Mouse (Mus musculus) neural tube, embryonic 11.5 days (tissue): Measurements from ENCODE around the gene Pdzd2. TPM values are rescaled to one million over a fixed set of nuclear protein-coding genes. Genes with fewer than 3 reads are reported as not detected.

ENCODE experiments used
- ATAC-seq: fragments of 200-750 bp; cut with Nextera tagmentation; 2 replicates; pipeline ENCODE4 v1.8.0; 2017; ENCODE audit warnings: moderate number of reproducible peaks, mild to moderate bottlenecking, moderate TSS enrichment, moderate library complexity; ENCODE audit not compliant: insufficient read depth, low FRiP score, low TSS enrichment
- DNase-seq: peaks from one replicate; pipeline ENCODE4 v3.0.0-alpha.2; 2015; ENCODE audit warnings: low spot score
- H3K27ac ChIP-seq: fragments of 300-500 bp; sonication (generic); 2 replicates; pipeline ENCODE4 v1.5.1; 2014; ENCODE audit warnings: low read depth, mild to moderate bottlenecking, low read length
- H3K27me3 ChIP-seq: fragments of 300-500 bp; sonication (generic); 2 replicates; pipeline ENCODE4 v1.6.1; 2014; ENCODE audit warnings: mild to moderate bottlenecking, low read length, mixed read lengths; ENCODE audit not compliant: control insufficient read depth, insufficient read depth
- H3K36me3 ChIP-seq: fragments of 300-500 bp; sonication (generic); 2 replicates; pipeline ENCODE4 v1.6.1; 2014; ENCODE audit warnings: mild to moderate bottlenecking, low read length, moderate library complexity, mixed read lengths; ENCODE audit not compliant: control insufficient read depth, insufficient read depth
- H3K4me1 ChIP-seq: fragments of 300-500 bp; sonication (generic); 2 replicates; pipeline ENCODE4 v1.6.1; 2014; ENCODE audit warnings: low read length, mixed read lengths; ENCODE audit not compliant: control insufficient read depth, insufficient read depth
- H3K4me2 ChIP-seq: fragments of 300-500 bp; sonication (generic); 2 replicates; pipeline ENCODE4 v1.6.1; 2014; ENCODE audit warnings: low read depth, mild to moderate bottlenecking, moderate library complexity
- H3K4me3 ChIP-seq: fragments of 300-500 bp; sonication (generic); 2 replicates; pipeline ENCODE4 v1.5.1; 2014; ENCODE audit warnings: low read depth, low read length
- H3K9ac ChIP-seq: fragments of 300-500 bp; sonication (generic); 2 replicates; pipeline ENCODE4 v1.6.1; 2014; ENCODE audit warnings: mild to moderate bottlenecking, low read length
- H3K9me3 ChIP-seq: fragments of 300-500 bp; sonication (generic); 2 replicates; pipeline ENCODE4 v1.6.1; 2016; ENCODE audit warnings: low read length; ENCODE audit not compliant: control insufficient read depth
- WGBS: fragments of 180-500 bp; shearing (Covaris S2); extraction: QIAGEN DNeasy Blood & Tissue Kit; methylation state at CpG from one replicate; pipeline ENCODE4 v1.1.7; 2014; 5-methylcytosine and 5-hydroxymethylcytosine counted together
- polyA plus RNA-seq: library from polyadenylated mRNA; unstranded; fragments of >200 nt; fragmentation: Nextera tagmentation; extraction: Ambion mirVana; gene quantifications from 2 replicates; pipeline ENCODE4 v1.2.1, GENCODE M21; 2014

The Pdzd2 gene
- polyA plus RNA-seq, 1 experiment from 2014 or later: 4.8 TPM

GRCm38 (mm10) chr15:12650236-12650635 is 89.5 kb downstream of the Pdzd2 start:
- no peak overlapping the region for H3K4me2 ChIP-seq
- no peaks in the 10 kb centered on the region for H3K9me3 ChIP-seq
- H3K27ac ChIP-seq: no peak overlapping the region
- H3K4me1 ChIP-seq: no peaks in the 10 kb centered on the region
- 75% methylated on average over 3 of the region's 3 CpGs for WGBS
- DNase-seq (no peak), ATAC-seq (no peak)
- no peaks in the 10 kb centered on the region for H3K27me3 ChIP-seq
- no peaks in the 10 kb centered on the region for H3K36me3 ChIP-seq
- H3K9ac ChIP-seq: no peak overlapping the region
- no peak overlapping the region for H3K4me3 ChIP-seq

GRCm38 (mm10) chr15:12649674-12650073 is 90.0 kb downstream of the Pdzd2 start:
- WGBS: 80% methylated on average over 3 of the region's 3 CpGs
- no peaks in the 10 kb centered on the region for H3K9me3 ChIP-seq
- no peak overlapping the region for H3K9ac ChIP-seq
- H3K4me1 ChIP-seq: no peaks in the 10 kb centered on the region
- no peak overlapping the region for H3K4me2 ChIP-seq
- no peaks in the 10 kb centered on the region for H3K36me3 ChIP-seq
- no peak for ATAC-seq
- H3K4me3 ChIP-seq: no peak overlapping the region
- no peak overlapping the region for H3K27ac ChIP-seq
- no peak for DNase-seq
- no peaks in the 10 kb centered on the region for H3K27me3 ChIP-seq

- Histone ChIP-seq H3K9me3 (no peaks in the 10 kb centered on the region), H3K4me2 (no peak overlapping the region), H3K4me3 (no peak overlapping the region), H3K36me3 (no peaks in the 10 kb centered on the region), H3K27me3 (no peaks in the 10 kb centered on the region), H3K4me1 (no peaks in the 10 kb centered on the region), H3K9ac (no peak overlapping the region), H3K27ac (no peak overlapping the region)
- DNase-seq (no peak), ATAC-seq (no peak)
- 80% methylated on average over 2 of the region's 2 CpGs for WGBS
These were observed 90.6 kb downstream of the Pdzd2 start for GRCm38 (mm10) chr15:12649131-12649530.

- 88% methylated on average over 7 of the region's 7 CpGs for WGBS
- no peak overlapping the region for H3K27ac ChIP-seq
- ATAC-seq (no peak), DNase-seq (no peak)
- no peaks in the 10 kb centered on the region for H3K27me3 ChIP-seq
- no peaks in the 10 kb centered on the region for H3K36me3 ChIP-seq
- no peak overlapping the region for H3K4me2 ChIP-seq
- no peaks in the 10 kb centered on the region for H3K9me3 ChIP-seq
- H3K9ac ChIP-seq: no peak overlapping the region
- H3K4me3 ChIP-seq: no peak overlapping the region
- H3K4me1 ChIP-seq: no peaks in the 10 kb centered on the region
These were observed 99.0 kb downstream of the Pdzd2 start for GRCm38 (mm10) chr15:12640755-12641154.

GRCm38 (mm10) chr15:12639776-12640175 is 99.9 kb downstream of the Pdzd2 start:
- H3K4me3 ChIP-seq: no peak overlapping the region
- no peaks in the 10 kb centered on the region for H3K36me3 ChIP-seq
- no peaks in the 10 kb centered on the region for H3K9me3 ChIP-seq
- 88% methylated on average over 3 of the region's 3 CpGs for WGBS
- no peak overlapping the region for H3K27ac ChIP-seq
- DNase-seq: no peak
- H3K4me2 ChIP-seq: no peak overlapping the region
- no peak for ATAC-seq
- no peak overlapping the region for H3K9ac ChIP-seq
- no peaks in the 10 kb centered on the region for H3K4me1 ChIP-seq
- H3K27me3 ChIP-seq: no peaks in the 10 kb centered on the region

- H3K27ac ChIP-seq: no peak overlapping the region
- no peak overlapping the region for H3K4me2 ChIP-seq
- H3K9ac ChIP-seq: no peak overlapping the region
- no peaks in the 10 kb centered on the region for H3K9me3 ChIP-seq
- WGBS: 91% methylated on average over 8 of the region's 8 CpGs
- no peak for DNase-seq
- no peak overlapping the region for H3K4me3 ChIP-seq
- H3K36me3 ChIP-seq: no peaks in the 10 kb centered on the region
- ATAC-seq: no peak
- H3K4me1 ChIP-seq: no peaks in the 10 kb centered on the region
- no peaks in the 10 kb centered on the region for H3K27me3 ChIP-seq
These were observed 100.5 kb downstream of the Pdzd2 start for GRCm38 (mm10) chr15:12639181-12639580.

GRCm38 (mm10) chr15:12638370-12639030 is 101.2 kb downstream of the Pdzd2 start:
- Histone ChIP-seq H3K27ac (no peak overlapping the region), H3K4me1 (no peaks in the 10 kb centered on the region), H3K27me3 (no peaks in the 10 kb centered on the region), H3K4me3 (no peak overlapping the region), H3K4me2 (no peak overlapping the region), H3K9ac (no peak overlapping the region), H3K9me3 (no peaks in the 10 kb centered on the region), H3K36me3 (no peaks in the 10 kb centered on the region)
- no peak for ATAC-seq
- no peak for DNase-seq
- 93% methylated on average over 14 of the region's 14 CpGs for WGBS

GRCm38 (mm10) chr15:12637511-12637910 is 102.2 kb downstream of the Pdzd2 start:
- H3K36me3 ChIP-seq: no peaks in the 10 kb centered on the region
- no peak overlapping the region for H3K4me2 ChIP-seq
- no peaks in the 10 kb centered on the region for H3K4me1 ChIP-seq
- no peaks in the 10 kb centered on the region for H3K27me3 ChIP-seq
- ATAC-seq (no peak), DNase-seq (no peak)
- WGBS: 92% methylated on average over 8 of the region's 8 CpGs
- no peak overlapping the region for H3K27ac ChIP-seq
- H3K9me3 ChIP-seq: no peaks in the 10 kb centered on the region
- no peak overlapping the region for H3K9ac ChIP-seq
- no peak overlapping the region for H3K4me3 ChIP-seq

- Histone ChIP-seq H3K4me1 (peaks cover 2% of the 10 kb centered on the region; the same call in 1 of the 2 replicates), H3K9ac (no peak overlapping the region), H3K27ac (no peak overlapping the region), H3K36me3 (no peaks in the 10 kb centered on the region), H3K4me2 (no peak overlapping the region), H3K9me3 (no peaks in the 10 kb centered on the region), H3K27me3 (no peaks in the 10 kb centered on the region), H3K4me3 (no peak overlapping the region)
- DNase-seq: no peak
- 85% methylated on average over 5 of the region's 5 CpGs for WGBS
- no peak for ATAC-seq
These were observed 103.3 kb downstream of the Pdzd2 start for GRCm38 (mm10) chr15:12636386-12636785.
